Mouse (Mus musculus) induced T-regulatory cell, adult 2 months (primary cell): ENCODE data around the gene Dpp8.
"Not testable (repeated sequence)": the region's sequence is repeated elsewhere in the genome, so short reads cannot be mapped to it uniquely, and the experiment has no call there.

ENCODE experiments used
- DNase-seq: peaks from one replicate; pipeline ENCODE4 v3.0.0-alpha.2; 2012; ENCODE audit warnings: low read depth

The Dpp8 gene

GRCm38 (mm10) chr9:65021887-65022579, 10.2 kb upstream of the Dpp8 start:
- DNase-seq: no peak

GRCm38 (mm10) chr9:65022580-65023135, 9.6 kb upstream of the Dpp8 start:
- peak; percentile 65 for DNase-seq

- DNase-seq: no peak
Observed at GRCm38 (mm10) chr9:65023447-65023846, 8.8 kb upstream of the Dpp8 start.

GRCm38 (mm10) chr9:65027241-65027640, 5.0 kb upstream of the Dpp8 start:
- DNase-seq: no peak

- DNase-seq: no peak
Observed at GRCm38 (mm10) chr9:65028313-65028712, 3.9 kb upstream of the Dpp8 start.

- DNase-seq: peak; percentile 42
Observed at GRCm38 (mm10) chr9:65031355-65031754, 859 bp upstream of the Dpp8 start.

GRCm38 (mm10) chr9:65031894-65032268, 333 bp upstream of the Dpp8 start:
- DNase-seq: no peak

GRCm38 (mm10) chr9:65036456-65036855, 4.2 kb downstream of the Dpp8 start:
- DNase-seq: no peak

GRCm38 (mm10) chr9:65036861-65037260, 4.6 kb downstream of the Dpp8 start:
- no peak for DNase-seq

GRCm38 (mm10) chr9:65041430-65041829, 9.2 kb downstream of the Dpp8 start:
- peak; percentile 61 for DNase-seq

GRCm38 (mm10) chr9:65046993-65047392, 14.8 kb downstream of the Dpp8 start:
- no peak for DNase-seq

- no peak for DNase-seq
Observed at GRCm38 (mm10) chr9:65049422-65049821, 17.2 kb downstream of the Dpp8 start.

- DNase-seq: no peak
Observed at GRCm38 (mm10) chr9:65050981-65051380, 18.8 kb downstream of the Dpp8 start.

GRCm38 (mm10) chr9:65064251-65064650, 32.0 kb downstream of the Dpp8 start:
- DNase-seq: no peak

- DNase-seq: no peak
Observed at GRCm38 (mm10) chr9:65070587-65070986, 38.4 kb downstream of the Dpp8 start.

- no peak for DNase-seq
Observed at GRCm38 (mm10) chr9:65073555-65073954, 41.3 kb downstream of the Dpp8 start.

GRCm38 (mm10) chr9:65074251-65074650, 42.0 kb downstream of the Dpp8 start:
- DNase-seq: no peak

GRCm38 (mm10) chr9:65074855-65075493, 42.8 kb downstream of the Dpp8 start:
- DNase-seq: no peak

- no peak for DNase-seq
Observed at GRCm38 (mm10) chr9:65077536-65077935, 45.3 kb downstream of the Dpp8 start.

- not testable (repeated sequence) for DNase-seq
Observed at GRCm38 (mm10) chr9:65080141-65080540, 47.9 kb downstream of the Dpp8 start.

GRCm38 (mm10) chr9:65083075-65083765, 51.0 kb downstream of the Dpp8 start:
- peak; percentile 35 for DNase-seq

- DNase-seq: peak; percentile 49
Observed at GRCm38 (mm10) chr9:65084198-65084807, 52.1 kb downstream of the Dpp8 start.
